ENCODE assay signal across 15 mouse cellular contexts in genomic region chr16:5168829-5169228, GRCm38 (mm10). TPM values are rescaled to one million over a fixed set of nuclear protein-coding genes. Genes with fewer than 3 reads are reported as not detected.
A peak's percentile ranks its signal among the peaks of the same experiment; 100 is the strongest.
DNase-seq lines count a peak whose midpoint lies in the region; ATAC-seq and TF ChIP-seq lines count a peak whose summit lies in the region.
"Had no signal": no experiment of that assay in that cellular context is flagged by ENCODE, and none has a peak within 500 bp of the region (broad histone marks: within the 10 kb centered on the region; RNA-seq: fewer than 3 reads in every experiment).

No protein-coding gene starts in this region.

- H3K4me1 ChIP-seq in thymus, adult 2 months (replicated peaks; ENCODE audit: control insufficient read depth, insufficient read depth, low read length): no peaks in the 10 kb centered on the region
- no peaks in the 10 kb centered on the region for H3K4me1 ChIP-seq in midbrain, embryonic 14.5 days (ENCODE audit: control insufficient read depth, insufficient read depth, low read length)
- H3K4me1 ChIP-seq: forebrain, embryonic 13.5 days; hindbrain, embryonic 15.5 days; liver, embryonic 12.5 days; midbrain, embryonic 10.5 days had no signal

- no peak for TF ChIP-seq POLR2A in thymus, adult 2 months (IDR thresholded peaks at IDR 0.05; ENCODE audit: control insufficient read depth, extremely low read depth, insufficient read depth, low read length, poor library complexity)

- H3K36me3 ChIP-seq in thymus, adult 2 months (ENCODE audit: control insufficient read depth, insufficient read depth, low read length): no peaks in the 10 kb centered on the region
- no peaks in the 10 kb centered on the region for H3K36me3 ChIP-seq in midbrain, embryonic 14.5 days (ENCODE audit: control insufficient read depth, insufficient read depth, low read length)
- H3K36me3 ChIP-seq: G1E; hindbrain, embryonic 15.5 days; liver, embryonic 12.5 days; midbrain, embryonic 10.5 days had no signal

- no peak for TF ChIP-seq CTCF in thymus, adult 2 months (IDR thresholded peaks at IDR 0.05; ENCODE audit: borderline replicate concordance, control insufficient read depth, extremely low read depth, insufficient read depth, low read length, poor library complexity)

- no peak for ATAC-seq in midbrain, embryonic 14.5 days (ENCODE audit: low FRiP score, low TSS enrichment)
- ATAC-seq: forebrain, embryonic 13.5 days; liver, embryonic 12.5 days had no signal

- DNase-seq in cerebellum, postnatal 25 days: peak; percentile 52 to 65
- DNase-seq in cerebellum, adult 11-12 months: no peak
- peak; percentile 32 for DNase-seq in left cerebral cortex, postnatal 4 days
- DNase-seq in left cerebral cortex, postnatal 25 days (ENCODE audit: low spot score in 2 of 2): no peak
- DNase-seq in gastrocnemius, postnatal 14 days: peak; percentile 58
- peak; percentile 68 for DNase-seq in heart, postnatal 4 days
- no peak for DNase-seq in thymus, adult 2 months
- DNase-seq in midbrain, embryonic 14.5 days: no peak
- DNase-seq: kidney, postnatal 10 days; thymus, postnatal 14 days had no signal

- no peak overlapping the region for H3K9ac ChIP-seq in midbrain, embryonic 14.5 days (replicated peaks; ENCODE audit: low read length)
- H3K9ac ChIP-seq: forebrain, embryonic 13.5 days; hindbrain, embryonic 15.5 days; liver, embryonic 12.5 days had no signal

- no peaks in the 10 kb centered on the region for H3K9me3 ChIP-seq in midbrain, embryonic 14.5 days (ENCODE audit: control insufficient read depth, low read length)
- H3K9me3 ChIP-seq: forebrain, embryonic 13.5 days; G1E; hindbrain, embryonic 15.5 days; liver, embryonic 12.5 days; midbrain, embryonic 10.5 days had no signal

- no peak overlapping the region for H3K4me2 ChIP-seq in midbrain, embryonic 14.5 days (ENCODE audit: low read length)
- H3K4me2 ChIP-seq: forebrain, embryonic 13.5 days; hindbrain, embryonic 15.5 days; liver, embryonic 12.5 days had no signal

- no peaks in the 10 kb centered on the region for H3K27me3 ChIP-seq in thymus, adult 2 months (ENCODE audit: control insufficient read depth, insufficient read depth, low read length)
- H3K27me3 ChIP-seq in midbrain, embryonic 14.5 days (ENCODE audit: control insufficient read depth, insufficient read depth, low read length): no peaks in the 10 kb centered on the region
- H3K27me3 ChIP-seq: forebrain, embryonic 13.5 days; hindbrain, embryonic 15.5 days; liver, embryonic 12.5 days had no signal

- 77% methylated on average over 5 of the region's 5 CpGs for WGBS in thymus, adult 2 months
- WGBS in midbrain, embryonic 14.5 days: 80% methylated on average over 5 of the region's 5 CpGs

- no peak overlapping the region for H3K4me3 ChIP-seq in thymus, adult 2 months (ENCODE audit: control insufficient read depth, insufficient read depth, low read length)
- H3K4me3 ChIP-seq in midbrain, embryonic 14.5 days (replicated peaks; ENCODE audit: low read depth, low read length): no peak overlapping the region
- H3K4me3 ChIP-seq: forebrain, embryonic 13.5 days; hindbrain, embryonic 15.5 days; liver, embryonic 12.5 days; midbrain, embryonic 10.5 days had no signal

- no peak overlapping the region for H3K27ac ChIP-seq in thymus, adult 2 months (ENCODE audit: control insufficient read depth, insufficient read depth, low read length)
- no peak overlapping the region for H3K27ac ChIP-seq in midbrain, embryonic 14.5 days (replicated peaks; ENCODE audit: low read depth, low read length)
- H3K27ac ChIP-seq: forebrain, embryonic 13.5 days; hindbrain, embryonic 15.5 days; liver, embryonic 12.5 days; midbrain, embryonic 10.5 days had no signal

- intact Hi-C loops in left cerebral cortex, postnatal 4 days (cut with DNase I): no loop called here
- intact Hi-C loops in left cerebral cortex, postnatal 25 days (cut with DNase I): no loop called here
- intact Hi-C loops in gastrocnemius, postnatal 14 days (cut with DNase I; ENCODE audit: low total_unique reads): no loop called here

RNA-seq across cellular contexts. Expression of gene Sec14l5, which starts 21.9 kb away (rescaled TPM):
- total RNA-seq in left cerebral cortex, postnatal 4 days (2021): under 1 TPM; 0.10 to 0.18 TPM
- 1 to 10 TPM; 3.3 to 4.7 TPM for total RNA-seq in left cerebral cortex, postnatal 25 days (2021)
- total RNA-seq in gastrocnemius, postnatal 14 days (2021): 10 to 100 TPM in 1 of 2 experiments, 1 to 10 TPM in 1; 7.4 to 11.3 TPM
- under 1 TPM; 0.10 to 0.16 TPM for total RNA-seq in heart, postnatal 4 days (2021)
- polyA plus RNA-seq in thymus, adult 2 months (2012; rRNA removed): 1.5 and 2.0 TPM in 2 replicates
- 0.54 and 1.0 TPM in 2 replicates for polyA plus RNA-seq in midbrain, embryonic 14.5 days (2014; fragmentation: Nextera tagmentation; extraction: Ambion mirVana)
- polyA plus RNA-seq: G1E; liver, embryonic 12.5 days had no signal

RNA-seq across cellular contexts. Expression of gene Nagpa, which starts 35.0 kb away (rescaled TPM):
- 1 to 10 TPM; 6.8 to 7.5 TPM for total RNA-seq in left cerebral cortex, postnatal 4 days (2021)
- total RNA-seq in left cerebral cortex, postnatal 25 days (2021): 10 to 100 TPM in 1 of 2 experiments, 1 to 10 TPM in 1; 8.4 to 10.8 TPM
- total RNA-seq in gastrocnemius, postnatal 14 days (2021): 1 to 10 TPM; 6.8 to 7.2 TPM
- total RNA-seq in heart, postnatal 4 days (2021): 1 to 10 TPM; 6.1 to 7.9 TPM
- polyA plus RNA-seq in thymus, adult 2 months (2012; rRNA removed): 54.8 and 59.7 TPM in 2 replicates
- polyA plus RNA-seq in midbrain, embryonic 14.5 days (2014; fragmentation: Nextera tagmentation; extraction: Ambion mirVana): 8.7 and 9.3 TPM in 2 replicates

RNA-seq across cellular contexts. Expression of gene Ppl, which starts 36.6 kb away (rescaled TPM):
- total RNA-seq in left cerebral cortex, postnatal 4 days (2021): under 1 TPM; 0.18 to 0.26 TPM
- total RNA-seq in left cerebral cortex, postnatal 25 days (2021): under 1 TPM; 0.32 to 0.34 TPM
- total RNA-seq in gastrocnemius, postnatal 14 days (2021): under 1 TPM; 0.27 to 0.43 TPM
- 1 to 10 TPM; 2.4 to 2.5 TPM for total RNA-seq in heart, postnatal 4 days (2021)
- 1.0 and 1.3 TPM in 2 replicates for polyA plus RNA-seq in thymus, adult 2 months (2012; rRNA removed)
- polyA plus RNA-seq in midbrain, embryonic 14.5 days (2014; fragmentation: Nextera tagmentation; extraction: Ambion mirVana): 0.04 and 0.20 TPM in 2 replicates
- polyA plus RNA-seq: G1E had no signal

RNA-seq across cellular contexts. Expression of gene AU021092, which starts 53.3 kb away (rescaled TPM):
- total RNA-seq in left cerebral cortex, postnatal 4 days (2021): 10 to 100 TPM; 10.2 to 11.3 TPM
- total RNA-seq in left cerebral cortex, postnatal 25 days (2021): 1 to 10 TPM; 5.0 to 5.4 TPM
- 1 to 10 TPM; 6.8 to 8.6 TPM for total RNA-seq in gastrocnemius, postnatal 14 days (2021)
- 10 to 100 TPM; 16.9 to 20.7 TPM for total RNA-seq in heart, postnatal 4 days (2021)
- 1.9 and 2.8 TPM in 2 replicates for polyA plus RNA-seq in thymus, adult 2 months (2012; rRNA removed)
- polyA plus RNA-seq in midbrain, embryonic 14.5 days (2014; fragmentation: Nextera tagmentation; extraction: Ambion mirVana): 15.0 and 15.6 TPM in 2 replicates
- total RNA-seq: G1E had no signal
- polyA plus RNA-seq: G1E had no signal

Comparison
In these comparisons a context has a peak if more than half of its experiments do, and no peak if none do; other contexts are left out.
1. DNase-seq: peak in cerebellum, postnatal 25 days (2 of 2), left cerebral cortex, postnatal 4 days (single experiment), gastrocnemius, postnatal 14 days (single experiment) and heart, postnatal 4 days (single experiment); none in cerebellum, adult 11-12 months (single experiment), left cerebral cortex, postnatal 25 days (0 of 2), thymus, adult 2 months (single experiment) and midbrain, embryonic 14.5 days (single experiment).